Mouse (Mus musculus) CH12.LX (cell line): Measurements from ENCODE around the gene Cdh15.

Source experiments
- CHD2 ChIP-seq: IDR thresholded peaks from 2 replicates; pipeline ENCODE4 v1.6.1; 2011; ENCODE audit warnings: low read length, improper control_type of control experiment
- CTCF ChIP-seq, 2 experiments: IDR thresholded peaks in 1 of 2; conservative IDR thresholded peaks in 1 of 2; 2 replicates each; pipeline ENCODE4 v1.5.1; 2011 to 2012; ENCODE audit warnings: low read depth in 2 of 2, low read length in 2 of 2, improper control_type of control experiment in 1 of 2, inconsistent platforms in 1 of 2, mild to moderate bottlenecking in 1 of 2, moderate library complexity in 1 of 2
- E2F4 ChIP-seq: IDR thresholded peaks from 2 replicates; pipeline ENCODE4 v1.6.1; 2011; ENCODE audit warnings: low read depth, low read length, improper control_type of control experiment; ENCODE audit not compliant: insufficient replicate concordance
- EP300 ChIP-seq: IDR thresholded peaks from 2 replicates; pipeline ENCODE4 v1.6.1; 2011; ENCODE audit warnings: low read length, improper control_type of control experiment
- HCFC1 ChIP-seq: IDR thresholded peaks from 2 replicates; pipeline ENCODE4 v1.6.1; 2012; ENCODE audit warnings: low read depth, mild to moderate bottlenecking, inconsistent platforms, low read length, improper control_type of control experiment
- JUND ChIP-seq: conservative IDR thresholded peaks from 2 replicates; pipeline ENCODE4 v1.6.1; 2011; ENCODE audit warnings: low read depth, low read length, improper control_type of control experiment
- MYC ChIP-seq: IDR thresholded peaks from 2 replicates; pipeline ENCODE4 v1.6.1; 2011; ENCODE audit warnings: low read depth, mild to moderate bottlenecking, improper control_type of control experiment, low read length
- POLR2A ChIP-seq: IDR thresholded peaks from 2 replicates; pipeline ENCODE4 v1.6.1; 2011; ENCODE audit warnings: low read depth, mild to moderate bottlenecking, improper control_type of control experiment, low read length
- POLR2AphosphoS2 ChIP-seq: IDR thresholded peaks from 2 replicates; pipeline ENCODE4 v1.6.1; 2011; ENCODE audit warnings: low read depth, low read length, improper control_type of control experiment
- TBP ChIP-seq: conservative IDR thresholded peaks from 2 replicates; pipeline ENCODE4 v1.6.1; 2011; ENCODE audit warnings: low read depth, low read length, improper control_type of control experiment
- USF2 ChIP-seq: conservative IDR thresholded peaks from 2 replicates; pipeline ENCODE4 v1.6.1; 2011; ENCODE audit warnings: low read depth, low read length, improper control_type of control experiment

DNA sequence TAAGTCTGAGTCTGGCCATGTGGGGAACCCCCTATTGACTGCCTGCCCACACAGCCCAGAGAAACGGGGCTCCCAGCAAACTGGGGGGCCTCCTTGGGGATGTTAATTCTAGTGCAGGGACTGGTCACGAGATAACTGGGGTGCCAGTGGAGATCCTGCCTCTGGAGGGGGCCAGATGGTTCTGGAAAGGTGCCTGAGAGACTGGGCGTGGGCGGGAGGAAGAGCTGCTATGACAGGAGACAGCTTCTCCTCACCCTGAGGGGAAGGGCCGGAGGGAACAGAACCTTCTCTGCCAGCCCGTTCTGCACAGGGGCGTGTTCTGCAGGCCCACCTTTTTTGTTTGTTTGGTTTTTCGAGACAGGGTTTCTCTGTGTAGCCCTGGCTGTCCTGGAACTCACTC, 18.5 kb downstream of the Cdh15 start:
- TF ChIP-seq JUND, result no peak
- TF ChIP-seq CTCF (conservative IDR thresholded peaks at IDR 0.05 in 1 of 2, IDR thresholded peaks at IDR 0.05 in 1 of 2; ENCODE audit: low read depth in 2 of 2, low read length in 2 of 2), result no peak
- no peak for TF ChIP-seq MYC
- TF ChIP-seq TBP, result no peak
- no peak for TF ChIP-seq EP300
- TF ChIP-seq USF2, result no peak
- no peak for TF ChIP-seq E2F4
- no peak for TF ChIP-seq POLR2A
- TF ChIP-seq CHD2, result no peak
- no peak for TF ChIP-seq HCFC1
- no peak for TF ChIP-seq POLR2AphosphoS2
